Mouse (Mus musculus): ENCODE results near the gene Def6.

Def6 gene

GRCm38 (mm10) chr17:28237362-28237761, 29.8 kb downstream of the Def6 start:
- DNase-seq (ENCODE audit: extremely low read depth, low read depth, low spot score) = peak; percentile 74

GRCm38 (mm10) chr17:28237874-28238273, 30.3 kb downstream of the Def6 start:
- no peak for DNase-seq (ENCODE audit: extremely low read depth, low read depth, low spot score)

DNA sequence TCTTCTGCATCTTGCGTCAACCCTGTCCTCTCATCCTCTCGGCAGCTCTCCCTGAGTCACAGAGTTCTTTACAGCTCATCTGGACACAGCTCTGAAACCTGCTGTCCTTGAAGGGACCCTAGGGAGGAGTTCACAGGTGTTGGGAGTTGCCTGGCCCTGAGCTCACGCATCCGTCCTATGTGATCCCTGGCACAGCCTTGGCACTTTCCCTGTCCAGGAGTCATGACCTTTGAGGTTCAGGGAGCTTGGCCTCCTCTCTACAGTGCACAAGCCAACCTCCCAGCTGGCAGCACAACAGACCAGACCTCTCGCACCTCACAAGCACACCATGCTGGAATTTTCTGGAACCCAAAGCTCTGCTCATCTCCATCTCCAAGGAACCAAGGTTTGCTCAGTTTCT, 33.3 kb downstream of the Def6 start:
- DNase-seq (ENCODE audit: extremely low read depth, low read depth, low spot score) = no peak

DNA sequence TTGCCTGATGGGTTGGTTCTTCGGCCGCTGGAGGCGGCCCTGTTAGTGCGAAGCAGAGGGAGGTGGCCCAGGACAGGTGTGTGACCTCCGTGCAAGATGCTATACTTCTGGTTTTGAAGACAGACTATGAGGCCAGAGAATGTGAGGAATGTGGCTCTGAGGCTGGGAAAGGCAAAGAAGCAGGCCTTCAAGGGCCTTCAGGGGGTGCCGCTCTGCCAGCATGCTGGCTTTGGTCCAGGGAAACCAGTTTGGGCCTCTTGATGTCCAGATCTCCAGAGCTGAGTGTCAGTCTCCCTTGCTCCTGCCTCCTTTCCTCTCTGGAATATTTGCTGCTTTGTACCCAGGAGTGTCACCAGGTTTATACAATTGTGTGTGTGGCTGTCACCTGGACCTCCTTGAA, 34.7 kb downstream of the Def6 start:
- no peak for DNase-seq (ENCODE audit: extremely low read depth, low read depth, low spot score)

DNA sequence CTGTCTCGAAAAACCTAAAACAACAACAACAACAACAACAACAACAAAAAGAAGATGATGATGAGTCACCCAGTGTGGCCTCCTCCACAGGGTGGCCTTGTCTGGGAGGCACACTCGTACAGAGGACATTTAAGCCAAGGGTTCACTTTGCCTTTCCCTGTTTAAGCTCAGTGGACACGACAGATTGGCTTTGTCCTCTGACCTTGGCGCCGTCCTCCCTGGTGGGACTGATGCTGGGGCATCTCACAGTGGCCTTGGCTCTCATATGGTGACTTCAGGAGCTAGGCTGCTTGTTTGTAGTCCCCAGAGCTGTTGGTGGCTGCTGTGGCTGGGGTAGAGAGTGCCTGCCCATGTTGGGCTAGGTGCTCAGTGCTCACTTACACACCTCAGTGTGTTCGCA, 36.6 kb downstream of the Def6 start:
- no peak for DNase-seq (ENCODE audit: extremely low read depth, low read depth, low spot score)

DNA sequence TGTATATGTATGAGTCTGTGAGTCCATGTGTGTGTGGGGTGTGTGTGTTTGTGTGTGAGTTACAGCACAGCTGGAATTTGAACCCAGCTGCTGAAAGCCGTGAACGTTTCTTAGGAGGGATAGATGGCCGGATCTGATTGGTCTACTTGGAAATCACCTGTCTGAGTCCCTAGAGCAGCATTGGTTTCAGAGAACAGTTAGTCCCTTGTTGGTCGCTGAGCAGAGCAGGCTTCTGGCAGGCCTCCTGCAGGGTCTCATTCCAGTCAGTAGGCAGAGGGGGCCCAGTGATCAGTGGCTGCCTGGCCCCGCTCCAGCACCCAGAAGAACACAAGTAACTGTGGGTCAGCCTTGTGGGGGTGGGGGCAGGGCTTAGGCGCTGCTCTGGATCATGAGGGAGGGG, 37.1 kb downstream of the Def6 start:
- DNase-seq (ENCODE audit: extremely low read depth, low read depth, low spot score) = no peak

DNA sequence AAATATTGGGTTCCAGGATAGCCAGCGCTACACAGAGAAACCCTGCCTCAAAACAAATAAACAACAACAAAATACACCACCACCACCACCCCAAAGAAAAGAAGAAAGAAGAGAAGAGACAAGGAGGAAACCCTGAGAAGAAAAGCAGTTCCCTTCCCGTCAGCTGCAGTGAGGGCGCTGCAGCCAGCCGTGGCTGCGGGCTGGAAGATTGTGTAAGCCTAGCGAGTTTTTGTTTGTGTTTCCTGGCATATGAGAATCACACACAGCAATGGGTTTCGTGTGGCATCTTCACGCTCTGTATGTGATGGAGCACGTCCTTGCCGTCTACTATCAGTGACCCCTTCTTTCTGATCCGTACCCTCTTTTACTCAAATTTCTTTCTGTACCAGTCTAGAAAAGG, 39.1 kb downstream of the Def6 start:
- DNase-seq (ENCODE audit: extremely low read depth, low read depth, low spot score) = no peak

DNA sequence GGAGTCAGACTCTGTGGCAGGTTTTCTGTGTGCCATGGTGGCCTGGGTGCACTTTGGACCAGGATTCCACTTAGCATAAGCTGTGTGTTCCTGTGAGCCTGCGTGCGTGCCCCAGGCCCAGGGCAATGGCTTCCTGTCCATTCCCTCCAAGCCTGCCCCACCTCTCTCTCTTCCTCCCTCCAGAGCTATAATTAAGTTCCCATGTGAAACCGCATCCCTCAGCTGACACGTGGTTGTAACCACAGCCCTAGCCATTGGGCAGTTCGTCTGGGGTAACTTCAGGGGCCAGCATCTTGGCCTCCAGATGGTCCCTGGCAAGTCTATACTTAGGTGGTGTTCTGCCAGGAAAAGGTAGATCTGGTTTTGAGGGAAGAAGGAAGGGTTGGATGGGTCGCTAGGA, 40.0 kb downstream of the Def6 start:
- DNase-seq (ENCODE audit: extremely low read depth, low read depth, low spot score) = no peak

- DNase-seq (ENCODE audit: extremely low read depth, low read depth, low spot score) = no peak
Observed at GRCm38 (mm10) chr17:28249062-28249461, 41.5 kb downstream of the Def6 start.

- no peak for DNase-seq (ENCODE audit: extremely low read depth, low read depth, low spot score)
Observed at GRCm38 (mm10) chr17:28251579-28252280, 44.2 kb downstream of the Def6 start.

DNA sequence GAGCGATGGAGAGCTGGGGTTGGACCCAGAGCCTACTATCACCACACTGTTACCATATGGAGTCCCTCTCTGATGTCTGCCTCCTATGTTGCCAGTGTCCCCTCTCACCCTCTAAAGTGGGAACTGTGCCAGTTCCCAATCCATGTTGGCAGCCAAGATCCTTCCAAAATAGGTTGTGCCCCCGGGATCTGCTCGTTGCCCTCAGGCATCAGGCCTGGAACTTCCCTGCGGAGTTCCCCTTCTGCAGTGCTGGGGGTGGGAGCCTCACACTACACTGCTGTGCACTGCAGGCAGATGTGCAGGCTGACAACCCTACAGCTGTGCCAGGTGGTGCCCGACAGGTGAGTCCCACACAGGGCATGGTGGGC, 44.7 kb downstream of the Def6 start:
- no peak for DNase-seq (ENCODE audit: extremely low read depth, low read depth, low spot score)

- no peak for DNase-seq (ENCODE audit: extremely low read depth, low read depth, low spot score)
Observed at GRCm38 (mm10) chr17:28253216-28253615, 45.6 kb downstream of the Def6 start.

DNA sequence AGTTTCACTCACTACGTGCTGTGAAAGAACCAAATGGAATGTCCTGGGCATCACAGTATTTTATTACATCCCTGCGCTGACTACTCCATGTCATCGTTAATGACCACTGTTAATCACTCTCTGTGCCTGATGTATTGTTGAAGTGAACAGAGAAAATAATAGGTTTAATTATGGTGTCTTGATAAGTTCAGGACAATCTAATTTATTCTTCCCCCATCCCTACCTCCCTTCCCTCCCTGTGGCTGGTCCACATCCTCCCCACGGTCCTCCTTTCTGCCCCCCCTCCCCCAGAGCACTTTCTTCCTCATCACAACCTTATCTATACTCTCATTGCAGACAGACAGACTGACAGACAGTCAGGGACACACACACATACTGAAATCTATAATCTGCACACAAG, 47.2 kb downstream of the Def6 start:
- DNase-seq (ENCODE audit: extremely low read depth, low read depth, low spot score) = no peak

GRCm38 (mm10) chr17:28255651-28256050, 48.1 kb downstream of the Def6 start:
- no peak for DNase-seq (ENCODE audit: extremely low read depth, low read depth, low spot score)

- no peak for DNase-seq (ENCODE audit: extremely low read depth, low read depth, low spot score)
Observed at GRCm38 (mm10) chr17:28256651-28257328, 49.2 kb downstream of the Def6 start.

- no peak for DNase-seq (ENCODE audit: extremely low read depth, low read depth, low spot score)
Observed at GRCm38 (mm10) chr17:28258325-28258724, 50.7 kb downstream of the Def6 start.

DNA sequence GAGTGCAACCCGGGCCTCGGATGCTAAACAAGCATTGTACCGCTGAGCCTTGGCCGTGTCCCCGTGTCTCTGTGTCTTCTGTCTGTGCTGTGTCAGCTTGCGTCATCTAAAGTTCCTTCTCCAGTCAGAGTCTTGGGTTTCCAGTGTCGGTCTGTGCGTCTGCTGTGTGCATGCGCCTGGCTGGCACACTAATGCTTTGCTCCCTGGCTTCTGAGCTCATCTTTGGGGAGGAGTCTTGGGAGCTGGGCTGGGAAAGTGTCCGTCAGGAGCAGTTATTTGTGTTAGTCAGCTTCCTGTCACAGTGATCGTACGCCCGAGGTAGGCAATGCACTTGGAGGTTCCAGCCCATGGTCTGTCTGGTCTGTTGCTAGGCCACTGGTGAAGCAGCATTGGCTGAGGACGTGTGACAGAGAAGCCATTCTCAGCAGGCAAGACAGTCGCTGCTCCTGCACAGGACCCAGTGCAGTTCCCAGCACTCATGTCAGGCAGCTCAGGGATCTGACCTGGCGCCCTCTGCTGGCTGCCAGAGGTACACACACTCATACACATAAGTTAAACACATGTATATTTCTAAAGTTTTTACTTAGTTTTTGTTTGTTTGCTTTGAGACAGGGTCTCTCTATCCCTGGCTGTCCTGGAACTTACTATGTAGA, 52.4 kb downstream of the Def6 start:
- no peak for DNase-seq (ENCODE audit: extremely low read depth, low read depth, low spot score)

DNA sequence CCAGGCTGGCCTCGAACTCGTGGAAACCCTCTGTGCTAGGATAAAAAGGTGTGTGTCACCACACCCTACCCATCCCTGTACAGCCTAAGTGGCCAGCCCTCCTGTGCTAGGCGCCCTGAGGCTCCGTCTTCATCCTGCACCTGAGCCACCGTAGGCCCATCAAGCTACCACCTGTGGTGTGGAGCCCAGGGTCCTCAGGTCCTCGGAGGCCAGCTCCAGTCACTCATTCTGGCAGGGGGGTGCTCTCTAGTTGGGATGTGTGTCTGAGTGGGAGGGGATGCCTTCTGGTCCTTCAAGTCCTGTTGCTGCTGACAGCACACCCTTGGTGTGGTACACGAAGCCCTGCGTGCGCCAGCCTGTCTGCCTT, 52.9 kb downstream of the Def6 start:
- DNase-seq (ENCODE audit: extremely low read depth, low read depth, low spot score) = no peak

- DNase-seq (ENCODE audit: extremely low read depth, low read depth, low spot score) = no peak
Observed at GRCm38 (mm10) chr17:28261795-28262194, 54.2 kb downstream of the Def6 start.

DNA sequence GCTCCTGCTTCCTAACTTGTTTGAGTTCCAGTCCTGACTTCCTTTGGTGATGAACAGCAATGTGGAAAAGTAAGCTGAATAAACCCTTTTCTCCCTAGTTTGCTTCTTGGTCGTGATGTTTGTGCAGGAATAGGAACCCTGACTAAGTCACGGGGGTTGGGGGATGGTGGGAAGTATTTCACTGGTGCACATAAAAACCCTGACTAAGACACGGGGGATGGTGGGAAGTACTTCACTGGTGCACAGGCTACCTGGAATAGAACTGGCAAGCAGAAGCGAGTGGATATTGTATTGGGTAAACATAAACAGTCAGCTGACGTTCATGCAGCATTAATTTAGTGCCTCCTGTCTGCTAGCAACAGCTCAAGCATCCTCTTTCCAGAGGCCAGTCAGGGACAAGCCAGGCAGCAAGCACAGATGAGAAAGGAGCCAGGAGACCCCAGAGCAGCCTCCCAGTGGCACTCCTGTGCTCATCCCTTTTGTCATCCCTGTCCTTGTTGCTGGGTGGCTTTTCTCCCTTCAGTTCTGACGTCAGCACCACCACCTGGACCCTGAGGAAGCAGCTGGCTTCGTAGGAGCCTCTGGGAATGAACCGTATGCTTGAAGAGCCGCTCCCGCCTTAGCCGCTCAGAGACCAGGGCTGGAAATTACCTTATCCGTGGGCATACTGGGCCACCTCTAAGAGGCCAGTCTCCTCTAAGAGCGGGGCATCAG, 55.8 kb downstream of the Def6 start:
- DNase-seq (ENCODE audit: extremely low read depth, low read depth, low spot score) = no peak

GRCm38 (mm10) chr17:28267251-28267650, 59.7 kb downstream of the Def6 start:
- DNase-seq (ENCODE audit: extremely low read depth, low read depth, low spot score) = no peak

- DNase-seq (ENCODE audit: extremely low read depth, low read depth, low spot score) = no peak
Observed at GRCm38 (mm10) chr17:28270165-28270564, 62.6 kb downstream of the Def6 start.
